Mouse (Mus musculus): ENCODE data around the gene Rps27l. TPM values are rescaled to one million over a fixed set of nuclear protein-coding genes. Genes with fewer than 3 reads are reported as not detected.

The Rps27l gene
- polyA plus RNA-seq, 1 experiment from 2014 or later, result 572 TPM

DNA sequence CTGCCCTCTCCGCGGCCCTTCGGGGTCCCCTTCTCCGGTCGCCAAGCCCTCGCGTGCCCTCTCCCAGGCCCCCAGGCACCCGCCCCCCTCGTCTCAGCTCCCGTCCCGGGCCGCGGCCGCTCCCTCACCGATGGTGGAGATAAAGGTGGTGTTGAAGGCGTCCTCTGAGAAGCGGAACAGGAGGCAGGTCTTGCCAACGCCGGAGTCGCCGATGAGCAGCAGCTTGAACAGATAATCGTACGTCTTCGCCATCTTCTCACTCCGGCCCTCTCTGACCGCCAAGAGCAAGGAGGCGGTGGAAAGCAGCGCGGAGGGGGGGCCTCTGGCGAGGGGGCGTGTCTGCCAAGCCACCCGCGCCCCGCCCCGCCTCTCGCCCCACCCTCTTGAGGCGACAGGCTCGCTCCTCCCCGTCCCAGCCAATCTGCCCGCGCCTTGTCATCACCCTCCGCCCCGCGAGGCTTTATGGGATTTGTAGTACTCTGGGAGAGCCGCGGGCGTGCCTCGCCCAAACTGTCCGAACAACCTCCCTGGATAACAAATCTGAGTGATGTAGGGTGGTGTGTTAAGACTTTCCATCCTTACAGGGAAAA lies 26.4 kb upstream of the Rps27l start, which contains the start of gene Rab8b:
TSS of gene Rab8b (minus strand) at position 306 of the 590 bp plus-strand sequence.
- Histone ChIP-seq H3K4me3 (ENCODE audit: low read depth, low read length) (peak within 1 kb of the TSS; percentile 91), H3K36me3 (ENCODE audit: insufficient read depth, low read length) (no peaks in the 10 kb centered on the region), H3K4me1 (ENCODE audit: insufficient read depth, low read depth, low read length) (peaks cover 10% of the 10 kb centered on the region; the same call in 1 of the 2 replicates), H3K4me2 (replicated peaks; ENCODE audit: low read depth, low read length) (peak within 1 kb of the TSS; percentile 74), H3K27ac (ENCODE audit: low read length) (peak within 1 kb of the TSS; percentile 92), H3K27me3 (replicated peaks; ENCODE audit: insufficient read depth, low read length) (no peaks in the 10 kb centered on the region), H3K9me3 (ENCODE audit: low read length) (no peaks in the 10 kb centered on the region), H3K9ac (replicated peaks; ENCODE audit: low read depth) (peak within 1 kb of the TSS; percentile 79)
- DNase-seq (ENCODE audit: low spot score) (peak; percentile 98), ATAC-seq (peak; percentile 99)
- no peak for TF ChIP-seq CTCF (IDR thresholded peaks at IDR 0.05)
- TF ChIP-seq EP300 (IDR thresholded peaks at IDR 0.05), result no peak
- under 1% methylated on average over 46 of the region's 49 CpGs for WGBS

DNA sequence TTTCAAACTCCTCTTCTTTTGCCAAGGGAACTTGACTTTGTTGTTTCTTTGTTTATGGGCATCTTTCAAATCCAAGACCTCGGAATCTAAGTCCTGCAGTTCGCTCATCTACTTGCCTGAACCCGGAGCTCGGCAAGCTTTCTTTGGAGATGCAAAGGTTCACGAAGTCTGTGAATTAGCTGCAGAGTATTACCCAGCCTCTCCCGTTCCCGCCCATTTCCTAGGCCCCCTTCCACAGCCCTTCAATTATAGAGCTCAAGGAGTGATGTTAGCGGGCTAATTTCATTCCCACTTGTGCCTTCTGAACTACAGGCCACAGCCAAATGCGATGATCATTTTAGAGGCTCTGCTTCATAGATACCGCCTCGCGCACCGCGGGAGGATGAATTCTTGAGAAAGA lies 25.9 kb upstream of the Rps27l start:
- Histone ChIP-seq H3K27ac (ENCODE audit: low read length) (no peak overlapping the region), H3K4me3 (ENCODE audit: low read depth, low read length) (peak overlapping the region; percentile 91), H3K4me1 (ENCODE audit: insufficient read depth, low read depth, low read length) (peaks cover 7% of the 10 kb centered on the region; the same call in 1 of the 2 replicates), H3K9me3 (ENCODE audit: low read length) (no peaks in the 10 kb centered on the region), H3K4me2 (replicated peaks; ENCODE audit: low read depth, low read length) (peak overlapping the region; percentile 74), H3K27me3 (replicated peaks; ENCODE audit: insufficient read depth, low read length) (no peaks in the 10 kb centered on the region), H3K36me3 (ENCODE audit: insufficient read depth, low read length) (no peaks in the 10 kb centered on the region), H3K9ac (replicated peaks; ENCODE audit: low read depth) (no peak overlapping the region; the same call in 1 of the 2 replicates)
- ATAC-seq (0 out of 2 replicates have a peak, but pooled peaks have one; percentile 8), DNase-seq (ENCODE audit: low spot score) (no peak)
- under 1% methylated on average over 14 of the region's 14 CpGs for WGBS
- no peak for TF ChIP-seq CTCF (IDR thresholded peaks at IDR 0.05)
- peak; percentile 48 for TF ChIP-seq EP300 (IDR thresholded peaks at IDR 0.05)

DNA sequence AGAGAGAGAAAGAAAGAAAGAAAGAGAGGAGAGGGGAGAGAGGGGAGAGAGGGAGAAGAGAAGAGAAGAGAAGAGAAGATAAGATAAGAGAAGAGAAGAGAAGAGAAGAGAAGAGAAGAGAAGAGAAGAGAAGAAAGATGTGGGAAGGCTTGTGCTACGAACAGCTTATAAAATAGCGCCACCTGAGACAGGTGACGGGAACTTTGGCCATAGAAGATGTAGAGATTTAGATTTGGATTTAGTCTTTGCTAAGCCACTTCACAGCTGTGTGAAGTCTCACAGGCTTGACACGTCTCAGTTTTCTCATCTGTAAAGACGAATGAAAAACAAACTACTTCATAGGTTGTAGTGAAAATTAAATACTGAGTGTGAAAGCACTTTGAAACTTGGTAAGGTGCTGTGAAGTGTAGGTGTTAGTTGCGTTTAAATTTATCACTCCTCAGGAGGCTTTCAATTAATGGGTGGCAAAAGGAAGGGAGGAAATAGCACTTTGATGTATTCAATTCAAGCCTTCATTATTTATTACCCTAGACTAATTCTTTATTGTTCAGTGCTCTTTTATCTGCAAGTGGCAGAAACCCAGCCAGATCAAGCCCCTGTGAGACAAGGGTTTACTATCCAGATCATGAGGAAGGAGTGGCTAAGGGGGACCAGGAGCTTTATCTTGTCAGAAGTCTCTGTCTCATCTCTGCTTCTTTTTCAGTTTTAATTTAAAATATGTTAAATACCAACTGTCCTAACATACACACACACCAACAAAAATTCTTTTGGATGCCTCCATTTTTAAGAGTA lies 25.2 kb upstream of the Rps27l start:
- Histone ChIP-seq H3K27ac (ENCODE audit: low read length) (no peak overlapping the region), H3K4me2 (replicated peaks; ENCODE audit: low read depth, low read length) (peak overlapping the region; percentile 74; the same call in 1 of the 2 replicates), H3K9me3 (ENCODE audit: low read length) (no peaks in the 10 kb centered on the region), H3K4me3 (ENCODE audit: low read depth, low read length) (no peak overlapping the region), H3K27me3 (replicated peaks; ENCODE audit: insufficient read depth, low read length) (no peaks in the 10 kb centered on the region), H3K9ac (replicated peaks; ENCODE audit: low read depth) (no peak overlapping the region), H3K4me1 (ENCODE audit: insufficient read depth, low read depth, low read length) (peaks cover 3% of the 10 kb centered on the region; the same call in 1 of the 2 replicates), H3K36me3 (ENCODE audit: insufficient read depth, low read length) (no peaks in the 10 kb centered on the region)
- ATAC-seq (no peak), DNase-seq (ENCODE audit: low spot score) (peak; percentile 34)
- 9% methylated on average over 6 of the region's 6 CpGs for WGBS
- no peak for TF ChIP-seq EP300 (IDR thresholded peaks at IDR 0.05)
- peak; percentile 43 for TF ChIP-seq CTCF (IDR thresholded peaks at IDR 0.05)

DNA sequence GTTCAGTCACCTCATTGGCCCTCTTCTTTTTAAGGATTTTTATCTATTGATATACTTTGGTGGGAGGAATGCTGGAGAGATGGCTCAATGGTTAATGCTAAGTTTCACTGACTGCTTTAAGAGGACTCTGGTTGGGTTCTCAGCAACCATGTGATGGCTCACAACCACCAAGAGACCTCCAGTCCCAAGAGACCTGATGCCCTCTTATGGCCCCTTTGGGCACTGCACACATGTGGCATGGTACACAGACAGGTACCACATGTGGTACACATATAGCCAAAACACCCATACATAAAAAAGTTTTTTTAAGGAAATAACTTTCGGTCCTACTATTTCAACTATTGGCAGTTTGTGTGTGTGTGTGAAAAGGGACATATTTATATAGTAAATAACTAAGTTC lies 23.8 kb upstream of the Rps27l start:
- Histone ChIP-seq H3K9ac (replicated peaks; ENCODE audit: low read depth) (no peak overlapping the region), H3K4me2 (replicated peaks; ENCODE audit: low read depth, low read length) (no peak overlapping the region), H3K4me1 (ENCODE audit: insufficient read depth, low read depth, low read length) (peaks cover 1% of the 10 kb centered on the region; the same call in 1 of the 2 replicates), H3K36me3 (ENCODE audit: insufficient read depth, low read length) (no peaks in the 10 kb centered on the region), H3K4me3 (ENCODE audit: low read depth, low read length) (no peak overlapping the region), H3K9me3 (ENCODE audit: low read length) (no peaks in the 10 kb centered on the region), H3K27ac (ENCODE audit: low read length) (no peak overlapping the region), H3K27me3 (replicated peaks; ENCODE audit: insufficient read depth, low read length) (no peaks in the 10 kb centered on the region)
- no peak for DNase-seq (ENCODE audit: low spot score)
- WGBS, result 90% methylated on average over 1 of the region's 1 CpGs
- ATAC-seq, result no peak
- TF ChIP-seq CTCF (IDR thresholded peaks at IDR 0.05), result peak; percentile 28
- TF ChIP-seq EP300 (IDR thresholded peaks at IDR 0.05), result no peak

DNA sequence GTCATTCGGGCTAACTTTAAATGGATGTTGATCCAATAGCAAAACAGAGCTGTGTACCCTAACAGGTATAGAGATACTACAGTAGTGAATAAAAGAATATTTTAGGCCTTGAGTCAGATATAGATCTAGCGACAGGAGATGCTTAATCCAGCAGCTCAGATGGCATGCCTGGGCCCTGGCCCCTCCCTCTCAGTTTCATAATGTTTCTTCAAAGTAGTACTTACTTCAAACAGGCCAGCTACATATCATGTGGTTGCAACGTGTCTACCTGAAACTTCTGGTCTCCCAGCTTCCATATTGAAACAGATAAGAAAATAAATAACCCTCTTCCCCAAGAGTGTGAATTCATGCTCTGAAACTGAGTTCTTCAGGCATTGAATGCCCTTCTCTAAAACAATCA lies 20.0 kb upstream of the Rps27l start:
- Histone ChIP-seq H3K4me3 (ENCODE audit: low read depth, low read length) (no peak overlapping the region), H3K9ac (replicated peaks; ENCODE audit: low read depth) (no peak overlapping the region), H3K9me3 (ENCODE audit: low read length) (no peaks in the 10 kb centered on the region), H3K27ac (ENCODE audit: low read length) (no peak overlapping the region), H3K27me3 (replicated peaks; ENCODE audit: insufficient read depth, low read length) (no peaks in the 10 kb centered on the region), H3K4me1 (ENCODE audit: insufficient read depth, low read depth, low read length) (no peaks in the 10 kb centered on the region), H3K36me3 (ENCODE audit: insufficient read depth, low read length) (no peaks in the 10 kb centered on the region), H3K4me2 (replicated peaks; ENCODE audit: low read depth, low read length) (no peak overlapping the region)
- TF ChIP-seq CTCF (IDR thresholded peaks at IDR 0.05), result no peak
- TF ChIP-seq EP300 (IDR thresholded peaks at IDR 0.05), result no peak
- DNase-seq (ENCODE audit: low spot score), result no peak
- no peak for ATAC-seq
- WGBS, result 72% methylated on average over 3 of the region's 3 CpGs

DNA sequence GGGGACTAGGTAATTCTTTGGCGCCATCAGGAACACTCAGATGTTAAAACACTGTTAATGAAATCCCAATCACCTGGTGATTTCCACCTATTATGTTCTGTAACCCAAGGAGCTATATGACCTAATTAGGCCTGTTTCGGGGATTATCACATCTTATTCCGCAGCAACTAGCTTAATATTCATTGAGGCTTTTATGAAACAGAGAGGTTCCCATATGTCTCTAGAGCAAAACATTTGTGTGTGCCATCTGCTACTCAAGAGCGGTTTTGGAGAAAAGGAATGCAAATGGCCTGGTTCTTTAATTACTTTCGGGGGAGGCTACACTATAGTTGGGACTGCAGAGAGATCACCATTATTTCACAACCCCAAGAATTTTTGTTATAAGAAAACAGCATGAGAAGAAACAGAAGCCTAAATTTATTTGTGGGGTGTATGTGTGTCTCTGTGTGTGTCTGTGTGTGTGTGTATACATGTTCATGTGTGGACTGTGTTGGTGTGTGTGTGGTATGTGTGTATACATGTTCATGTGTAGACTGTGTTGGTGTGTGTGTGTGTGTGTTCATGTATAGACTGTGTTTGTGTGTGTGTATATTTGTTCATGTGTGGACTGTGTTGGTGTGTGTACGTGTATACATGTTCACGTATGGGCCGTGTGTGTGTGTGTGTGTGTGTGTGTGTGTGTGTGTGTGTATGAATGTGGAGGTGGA lies 18.0 kb upstream of the Rps27l start:
- Histone ChIP-seq H3K4me2 (replicated peaks; ENCODE audit: low read depth, low read length) (no peak overlapping the region), H3K4me1 (ENCODE audit: insufficient read depth, low read depth, low read length) (no peaks in the 10 kb centered on the region), H3K9ac (replicated peaks; ENCODE audit: low read depth) (no peak overlapping the region), H3K27me3 (replicated peaks; ENCODE audit: insufficient read depth, low read length) (no peaks in the 10 kb centered on the region), H3K4me3 (ENCODE audit: low read depth, low read length) (no peak overlapping the region), H3K9me3 (ENCODE audit: low read length) (no peaks in the 10 kb centered on the region), H3K27ac (ENCODE audit: low read length) (no peak overlapping the region), H3K36me3 (ENCODE audit: insufficient read depth, low read length) (no peaks in the 10 kb centered on the region)
- no peak for TF ChIP-seq EP300 (IDR thresholded peaks at IDR 0.05)
- TF ChIP-seq CTCF (IDR thresholded peaks at IDR 0.05), result no peak
- DNase-seq (ENCODE audit: low spot score), result no peak
- 92% methylated on average over 8 of the region's 8 CpGs for WGBS
- no peak for ATAC-seq

All from lung, postnatal 0 days (tissue).